Comparison of ENCODE assay signal across 12 mouse cellular contexts in genomic region chr1:191432023-191432422, GRCm38 (mm10). TPM values are rescaled to one million over a fixed set of nuclear protein-coding genes. Genes with fewer than 3 reads are reported as not detected.
DNase-seq lines count a peak whose midpoint lies in the region; ATAC-seq lines count a peak whose summit lies in the region.
"Had no signal": no experiment of that assay in that cellular context is flagged by ENCODE, and none has a peak within 500 bp of the region (broad histone marks: within the 10 kb centered on the region; RNA-seq: fewer than 3 reads in every experiment).

No protein-coding gene starts in this region.

- 64% methylated on average over 15 of the region's 15 CpGs for WGBS in heart, embryonic 13.5 days
- WGBS in lung, embryonic 16.5 days = 47% methylated on average over 15 of the region's 15 CpGs
- 55% methylated on average over 15 of the region's 15 CpGs for WGBS in intestine, embryonic 14.5 days
- 85% methylated on average over 15 of the region's 15 CpGs for WGBS in forebrain, embryonic 12.5 days

- H3K9me3 ChIP-seq in heart, embryonic 13.5 days = no peaks in the 10 kb centered on the region
- H3K9me3 ChIP-seq in lung, embryonic 16.5 days (ENCODE audit: control insufficient read depth, low read length) = no peaks in the 10 kb centered on the region
- no peaks in the 10 kb centered on the region for H3K9me3 ChIP-seq in intestine, embryonic 14.5 days (ENCODE audit: control insufficient read depth, low read length)
- H3K9me3 ChIP-seq in forebrain, embryonic 12.5 days = no peaks in the 10 kb centered on the region
- H3K9me3 ChIP-seq: forebrain, embryonic 10.5 days had no signal

- no peak overlapping the region for H3K4me3 ChIP-seq in heart, embryonic 13.5 days
- H3K4me3 ChIP-seq in lung, embryonic 16.5 days (ENCODE audit: low read length) = peak overlapping the region; percentile 3
- no peak overlapping the region for H3K4me3 ChIP-seq in intestine, embryonic 14.5 days (ENCODE audit: low read depth, low read length)
- no peak overlapping the region for H3K4me3 ChIP-seq in forebrain, embryonic 12.5 days (replicated peaks)
- H3K4me3 ChIP-seq: forebrain, embryonic 10.5 days had no signal

- H3K4me2 ChIP-seq in heart, embryonic 13.5 days = peak overlapping the region; percentile 10
- peak overlapping the region; percentile 35 for H3K4me2 ChIP-seq in lung, embryonic 16.5 days (ENCODE audit: low read depth, low read length)
- 0 out of 2 replicates have a peak overlapping the region, but pooled peaks have one; percentile 18 for H3K4me2 ChIP-seq in intestine, embryonic 14.5 days (ENCODE audit: low read length)
- H3K4me2 ChIP-seq in forebrain, embryonic 12.5 days = no peak overlapping the region

- H3K27me3 ChIP-seq in heart, embryonic 13.5 days (replicated peaks) = no peaks in the 10 kb centered on the region
- H3K27me3 ChIP-seq in lung, embryonic 16.5 days (ENCODE audit: control insufficient read depth, insufficient read depth, low read depth, low read length) = no peaks in the 10 kb centered on the region
- no peaks in the 10 kb centered on the region for H3K27me3 ChIP-seq in intestine, embryonic 14.5 days (replicated peaks; ENCODE audit: control insufficient read depth, insufficient read depth, low read length)
- H3K27me3 ChIP-seq in forebrain, embryonic 12.5 days = no peaks in the 10 kb centered on the region

- no peak overlapping the region for H3K9ac ChIP-seq in heart, embryonic 13.5 days
- H3K9ac ChIP-seq in lung, embryonic 16.5 days (ENCODE audit: low read length) = no peak overlapping the region; the same call in none of the 2 replicates
- no peak overlapping the region for H3K9ac ChIP-seq in intestine, embryonic 14.5 days (ENCODE audit: low read length)
- no peak overlapping the region for H3K9ac ChIP-seq in forebrain, embryonic 12.5 days

- H3K36me3 ChIP-seq in heart, embryonic 13.5 days = no peaks in the 10 kb centered on the region
- no peaks in the 10 kb centered on the region for H3K36me3 ChIP-seq in lung, embryonic 16.5 days (ENCODE audit: control insufficient read depth, insufficient read depth, low read length)
- no peaks in the 10 kb centered on the region for H3K36me3 ChIP-seq in intestine, embryonic 14.5 days (ENCODE audit: control insufficient read depth, insufficient read depth, low read length)
- no peaks in the 10 kb centered on the region for H3K36me3 ChIP-seq in forebrain, embryonic 12.5 days (replicated peaks)
- H3K36me3 ChIP-seq: forebrain, embryonic 10.5 days had no signal

- peaks cover 44% of the 10 kb centered on the region for H3K4me1 ChIP-seq in heart, embryonic 13.5 days
- H3K4me1 ChIP-seq in lung, embryonic 16.5 days (replicated peaks; ENCODE audit: control insufficient read depth, insufficient read depth, low read length) = peaks cover 36% of the 10 kb centered on the region
- peaks cover 9% of the 10 kb centered on the region for H3K4me1 ChIP-seq in intestine, embryonic 14.5 days (replicated peaks; ENCODE audit: control insufficient read depth, insufficient read depth, low read length)
- peaks cover 18% of the 10 kb centered on the region for H3K4me1 ChIP-seq in forebrain, embryonic 12.5 days

- no peak for ATAC-seq in heart, embryonic 13.5 days (ENCODE audit: extremely low read depth, insufficient number of reproducible peaks, low FRiP score, low TSS enrichment)
- ATAC-seq in lung, embryonic 16.5 days (ENCODE audit: low read depth) = no peak
- ATAC-seq in intestine, embryonic 14.5 days (replicated peaks; ENCODE audit: low FRiP score, low TSS enrichment, low read depth) = no peak
- peak; percentile 39; the same call in 1 of the 2 replicates for ATAC-seq in megakaryocyte-erythroid progenitor cell, adult 5-6 weeks (replicated peaks; ENCODE audit: low FRiP score, low TSS enrichment, poor library complexity, severe bottlenecking)
- ATAC-seq in forebrain, embryonic 12.5 days (ENCODE audit: low FRiP score) = no peak

- DNase-seq in heart, adult 18-20 months = no peak
- DNase-seq in lung, postnatal 10 days = no peak
- DNase-seq in intestine, embryonic 14.5 days (ENCODE audit: low spot score) = no peak
- no peak for DNase-seq in thymus, postnatal 14 days
- DNase-seq: cerebellum, postnatal 25 days; gastrocnemius, postnatal 25 days; midbrain, embryonic 14.5 days had no signal

- no peak overlapping the region for H3K27ac ChIP-seq in heart, embryonic 13.5 days (replicated peaks)
- H3K27ac ChIP-seq in lung, embryonic 16.5 days (ENCODE audit: low read length) = peak overlapping the region; percentile 28; the same call in 1 of the 2 replicates
- H3K27ac ChIP-seq in intestine, embryonic 14.5 days (ENCODE audit: low read depth) = no peak overlapping the region
- H3K27ac ChIP-seq in forebrain, embryonic 12.5 days = no peak overlapping the region
- H3K27ac ChIP-seq: forebrain, embryonic 10.5 days had no signal

RNA-seq across cellular contexts. Expression of gene Ppp2r5a, which starts 29.0 kb away (rescaled TPM):
- 21.2 and 22.6 TPM in 2 replicates for polyA plus RNA-seq in heart, embryonic 13.5 days (2015; fragmentation: Nextera tagmentation; extraction: Ambion mirVana)
- 100 to 1,000 TPM; 100 to 110 TPM for total RNA-seq in heart, adult 18-20 months (2021)
- 18.4 and 21.7 TPM in 2 replicates for polyA plus RNA-seq in lung, embryonic 16.5 days (2015; fragmentation: Nextera tagmentation; extraction: Ambion mirVana)
- 25.2 and 27.1 TPM in 2 replicates for polyA plus RNA-seq in intestine, embryonic 14.5 days (2014; fragmentation: Nextera tagmentation; extraction: Ambion mirVana)
- 55.0 and 74.1 TPM in 2 replicates for total RNA-seq in megakaryocyte-erythroid progenitor cell, adult 5-6 weeks (2014; fragmentation: Nextera tagmentation)
- total RNA-seq in megakaryocyte-erythroid progenitor cell, adult 5-6 weeks (2017) = 61.8 and 97.2 TPM in 2 replicates
- polyA plus RNA-seq in forebrain, embryonic 12.5 days (2016; fragmentation: Nextera tagmentation; extraction: Ambion mirVana) = 9.0 and 12.2 TPM in 2 replicates
